Mouse (Mus musculus) embryo, embryonic 10.5 days (tissue): ENCODE measurements at regions not wholly inside any gene's neighbourhood (a gene's known extent, or its start where the extent isn't known, plus 50 kb on each side); places are given as distances from the start of the nearest gene placed in this dataset.

Experiments
- DNase-seq: peaks from one replicate; pipeline ENCODE4 v3.0.0-alpha.2; 2015; ENCODE audit warnings: low spot score

DNA sequence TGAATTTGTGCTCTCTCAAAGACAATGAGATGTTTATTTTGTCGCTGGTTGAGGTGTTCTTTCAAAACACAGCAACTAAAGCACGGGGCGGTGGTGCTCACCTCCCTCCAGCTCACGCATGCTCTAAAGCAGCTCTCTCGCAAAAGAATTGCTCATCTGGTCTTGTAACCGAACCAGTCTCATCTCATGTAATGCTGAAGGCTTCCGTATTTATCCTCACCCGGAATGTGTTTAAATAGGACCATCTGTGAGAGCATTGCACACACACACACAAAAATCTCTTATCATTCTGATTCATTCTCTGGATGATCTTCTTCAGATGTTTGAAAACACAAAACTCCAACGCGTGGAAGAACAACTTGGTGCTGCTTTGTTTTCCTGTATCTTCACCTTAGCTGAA, 138.4 kb downstream of the Irs2 start:
- DNase-seq: no peak

DNA sequence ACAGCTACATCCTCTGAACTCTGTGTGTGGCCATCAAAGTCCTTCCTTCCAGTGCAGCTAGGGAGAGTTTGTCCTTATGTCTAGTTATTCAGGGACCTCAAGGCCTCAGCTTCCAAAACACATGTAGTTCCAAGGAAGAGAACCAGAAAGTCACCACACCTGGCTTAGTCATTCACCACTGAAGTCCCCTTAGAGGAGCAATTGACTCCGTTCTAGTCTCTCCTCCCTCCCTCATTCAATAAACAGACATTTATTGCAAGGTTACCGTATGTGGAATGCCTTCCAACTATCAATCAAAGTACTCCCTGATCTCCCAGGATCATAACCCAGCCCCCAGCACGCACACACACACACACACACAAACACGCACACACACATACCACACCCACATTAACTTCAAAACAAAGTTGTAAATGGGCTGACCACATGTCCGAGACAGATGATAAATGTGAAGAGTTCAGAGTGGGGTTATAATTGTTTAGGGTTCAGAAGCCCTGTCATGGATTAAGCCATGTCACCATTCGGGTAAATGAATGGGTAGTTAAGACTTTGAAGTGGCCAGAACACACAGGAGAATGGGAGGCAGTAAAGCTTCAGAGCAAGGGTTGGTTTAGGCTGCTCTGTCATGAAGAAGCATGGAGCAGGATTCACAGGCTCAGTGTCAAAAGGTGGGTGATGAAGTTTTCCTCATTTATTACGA, 141.4 kb downstream of the Irs2 start:
- peak; percentile 39 for DNase-seq

DNA sequence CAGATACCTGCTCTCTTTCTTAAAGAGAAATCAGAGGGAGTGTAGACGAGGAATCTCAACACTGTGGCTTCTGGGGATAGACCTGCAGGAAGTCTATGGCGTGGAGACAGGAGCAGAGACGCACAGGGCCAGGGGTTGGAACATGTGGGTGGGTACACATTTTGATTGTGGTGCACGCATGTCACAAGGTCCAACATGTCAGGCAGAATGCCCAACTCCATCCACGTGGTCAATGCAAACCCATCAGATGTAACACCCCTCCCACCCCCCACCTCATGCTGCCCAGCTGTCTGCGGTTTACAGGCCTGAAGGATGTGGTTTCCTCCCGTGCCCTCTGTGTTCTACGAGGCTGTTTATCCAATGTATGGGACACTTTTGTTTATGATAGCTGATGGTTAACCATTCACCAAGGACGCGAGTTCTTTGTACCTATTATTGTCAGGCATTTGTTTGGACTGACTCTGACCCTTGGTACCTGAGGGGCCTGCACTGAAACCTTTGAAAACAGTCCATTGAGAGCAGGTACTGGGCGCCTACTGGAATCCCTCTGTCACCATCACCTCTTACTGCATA, 142.2 kb downstream of the Irs2 start:
- no peak for DNase-seq

DNA sequence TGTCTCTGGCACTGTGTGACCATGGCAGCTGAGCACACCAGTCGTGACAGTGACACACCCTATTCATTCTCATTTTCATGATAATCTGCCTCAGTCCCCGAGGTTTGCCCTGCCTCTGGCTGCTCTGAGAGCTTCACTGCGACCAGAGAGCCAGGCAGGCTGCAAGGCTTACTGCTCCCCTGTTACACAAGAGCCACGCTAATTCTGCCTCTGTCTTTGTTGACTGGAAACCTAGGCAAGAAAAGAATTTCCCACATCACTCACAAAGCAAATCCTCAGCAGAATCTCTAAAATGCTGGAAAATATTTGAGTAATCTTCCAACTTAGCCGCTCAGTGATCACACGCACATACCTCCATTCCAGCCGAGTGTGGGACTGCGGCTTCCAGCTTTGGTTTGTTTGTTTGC, 142.8 kb downstream of the Irs2 start:
- peak; percentile 23 for DNase-seq

DNA sequence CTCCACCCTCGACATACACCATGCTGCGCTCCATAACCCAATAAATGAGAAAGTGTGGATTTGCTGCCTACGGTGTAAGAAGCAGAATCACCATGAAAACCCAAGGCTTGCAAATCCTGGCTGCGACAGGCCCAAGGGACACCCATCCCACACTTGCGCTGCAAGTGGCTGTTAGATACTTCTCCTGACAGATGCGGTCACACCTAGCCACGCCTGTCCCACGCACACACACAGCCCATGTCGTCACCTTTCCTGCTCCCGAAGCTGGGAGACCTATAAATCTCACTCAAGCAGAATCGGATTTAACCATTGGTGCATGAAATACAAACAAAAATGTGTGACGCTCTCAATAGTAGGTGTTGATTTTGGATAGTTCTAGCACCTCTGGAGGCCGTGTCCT, 145.8 kb downstream of the Irs2 start:
- no peak for DNase-seq

DNA sequence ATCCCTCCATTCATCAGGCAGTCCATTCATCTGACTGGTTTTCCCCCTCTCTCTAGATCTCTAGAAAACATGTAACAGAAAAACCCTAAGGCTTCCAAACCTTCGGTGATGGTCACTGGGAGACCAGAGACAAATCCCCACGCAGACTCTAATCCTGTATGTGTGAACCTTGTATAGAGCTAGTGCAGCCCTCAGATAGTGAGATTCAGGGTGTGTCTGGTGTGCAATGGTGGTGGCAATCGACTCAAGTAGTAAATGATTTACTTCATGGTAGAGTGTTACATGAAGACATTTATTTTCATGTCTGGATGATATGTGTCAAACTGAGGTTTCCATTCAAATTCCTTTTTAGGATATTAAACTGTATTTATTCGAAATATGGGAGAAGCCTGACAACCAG, 147.4 kb downstream of the Irs2 start:
- DNase-seq: no peak

DNA sequence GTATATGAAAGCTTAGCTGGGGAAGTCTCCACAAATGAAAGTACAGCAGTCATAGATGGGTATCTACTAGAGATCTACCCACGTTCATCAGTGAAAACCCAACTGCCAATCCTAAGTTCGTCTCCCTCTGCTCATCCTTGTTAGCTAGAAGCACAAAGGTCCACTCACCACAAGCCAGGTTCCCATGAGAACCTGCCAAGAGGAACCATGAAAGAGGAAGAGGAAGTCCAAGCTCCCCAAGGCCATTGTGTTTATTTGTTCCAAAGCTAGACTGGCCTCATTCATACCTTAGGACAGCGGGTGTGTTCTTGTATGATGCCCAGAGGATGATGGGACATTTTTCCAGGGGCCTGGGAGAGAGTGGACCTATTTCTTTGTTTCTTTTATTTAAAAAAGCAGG, 150.4 kb downstream of the Irs2 start:
- DNase-seq: no peak

DNA sequence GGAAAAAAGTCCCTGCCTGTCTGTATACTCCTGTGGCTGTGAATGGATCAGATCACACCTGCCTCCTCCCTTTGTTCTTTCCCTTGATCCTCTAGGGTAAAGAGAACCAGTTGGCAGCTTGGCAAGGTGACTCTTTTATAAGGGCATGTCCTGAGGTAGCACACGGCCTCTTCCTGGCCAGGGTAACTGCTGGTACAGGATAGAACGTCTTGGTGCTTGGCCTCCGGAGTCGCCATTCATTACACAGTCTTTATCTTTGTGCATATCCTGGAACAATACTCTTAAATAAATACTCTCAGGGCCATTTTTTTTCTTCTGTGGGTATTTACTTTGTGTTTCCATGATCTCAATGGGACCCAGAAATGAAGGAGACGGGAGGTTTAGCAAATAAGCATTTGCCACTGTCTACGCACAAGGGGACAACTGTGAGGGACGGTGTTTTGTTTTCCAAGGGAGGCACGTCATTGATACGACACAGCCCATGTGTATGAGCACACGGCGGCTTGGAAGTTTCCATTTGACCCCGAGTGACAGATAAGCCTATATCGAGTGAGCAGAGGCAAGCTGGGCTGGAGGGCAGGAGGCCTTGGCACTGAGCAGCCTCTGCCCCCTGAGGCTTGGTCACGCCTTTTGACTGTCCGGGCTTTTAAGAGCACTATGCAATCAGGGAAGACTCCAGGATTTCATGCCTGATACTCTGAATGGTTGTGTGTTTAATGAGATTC, 151.1 kb downstream of the Irs2 start:
- DNase-seq: no peak

DNA sequence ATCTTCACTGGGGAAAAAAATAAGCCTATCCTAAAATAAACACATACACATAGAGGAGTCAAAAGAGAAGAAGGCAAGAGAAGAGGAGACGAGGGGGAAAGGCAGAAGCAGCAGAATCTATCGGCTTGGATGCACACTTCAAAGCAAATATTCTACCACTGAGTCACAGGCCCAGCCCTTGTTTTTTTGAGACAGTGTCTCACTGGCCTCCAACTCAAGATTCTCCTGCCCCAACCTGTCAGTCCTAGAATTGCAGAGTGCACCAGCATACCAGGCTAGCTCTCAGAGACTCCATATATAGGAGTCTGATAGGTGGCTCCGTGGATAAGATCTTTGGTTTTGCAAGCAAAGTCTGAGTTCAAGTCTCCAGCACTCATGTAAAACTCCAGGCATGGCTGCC, 152.6 kb downstream of the Irs2 start:
- DNase-seq: no peak

DNA sequence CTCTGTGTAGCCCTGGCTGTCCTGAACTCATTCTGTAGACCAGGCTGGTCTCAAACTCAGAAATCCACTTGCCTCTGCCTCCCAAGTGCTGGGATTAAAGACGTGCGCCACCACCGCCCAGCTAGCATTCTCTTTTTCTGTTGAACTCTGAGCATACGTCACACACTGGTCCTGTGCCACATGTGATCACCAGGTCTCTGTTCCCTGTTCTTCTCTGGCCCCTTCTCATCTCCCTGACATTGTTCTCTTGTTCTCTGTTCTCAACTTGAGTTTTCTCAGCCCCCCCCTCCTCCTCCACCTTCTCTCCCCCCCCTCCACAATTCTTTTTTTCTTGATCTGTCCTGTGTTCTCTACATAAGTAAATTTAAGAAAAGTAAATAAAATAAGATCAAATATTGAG, 153.1 kb downstream of the Irs2 start:
- DNase-seq: no peak

DNA sequence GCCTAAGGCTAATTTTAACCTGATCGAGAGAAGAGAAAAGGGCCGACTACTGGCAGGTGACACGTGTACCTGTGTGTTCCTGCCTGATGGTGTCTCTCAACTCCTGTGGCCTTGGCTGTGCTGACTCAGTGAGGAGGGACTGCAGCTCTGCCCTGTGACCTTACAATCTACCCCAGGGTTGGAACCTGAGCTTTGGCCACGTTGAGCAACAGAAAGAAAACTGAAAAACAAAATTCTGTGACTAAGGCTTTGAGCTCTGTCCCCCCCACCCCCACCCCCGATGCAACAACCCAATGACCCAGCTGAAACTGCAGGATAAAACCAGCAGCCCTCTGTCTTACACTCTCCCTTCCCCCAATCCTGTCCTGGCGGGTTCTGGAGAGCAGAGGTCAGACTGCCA, 153.7 kb downstream of the Irs2 start:
- DNase-seq: no peak

DNA sequence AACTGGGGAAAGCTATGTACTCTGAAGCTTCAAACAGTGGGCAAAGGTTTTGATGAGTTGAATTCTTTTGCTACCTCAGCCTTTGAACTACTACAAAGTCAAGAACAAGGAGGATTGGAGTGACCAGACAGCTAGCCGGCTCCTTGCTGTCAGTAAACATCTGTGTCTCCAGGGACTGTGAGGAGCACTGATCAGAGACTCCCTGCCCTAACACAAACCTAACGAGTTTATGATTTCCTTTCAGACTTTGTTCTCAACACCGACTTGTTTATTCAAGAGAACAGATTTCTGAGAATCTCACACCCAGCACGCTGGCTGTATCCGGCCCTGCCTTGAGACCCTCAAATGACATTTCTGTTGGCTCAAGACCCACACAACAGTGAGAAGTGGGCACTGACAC, 154.4 kb downstream of the Irs2 start:
- no peak for DNase-seq

DNA sequence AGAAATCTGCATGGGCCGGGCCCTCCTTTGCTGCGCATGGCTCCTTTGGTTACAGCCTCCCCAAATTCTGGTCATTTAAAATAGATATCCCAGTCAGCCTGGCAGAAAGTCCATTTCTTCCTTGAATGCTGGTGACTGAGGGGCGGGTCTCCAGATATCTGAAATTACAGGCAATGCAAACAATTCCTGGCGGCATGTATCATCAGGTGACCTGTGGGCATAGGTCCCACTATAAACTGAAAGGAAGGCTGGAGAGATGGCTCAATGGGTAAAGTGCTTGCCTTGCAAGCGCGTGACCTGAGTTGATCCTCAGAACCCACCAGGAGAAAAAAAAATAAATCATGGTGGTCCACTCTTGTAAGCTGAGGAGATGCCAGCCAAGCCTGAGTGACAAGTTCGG, 158.3 kb downstream of the Irs2 start:
- no peak for DNase-seq

DNA sequence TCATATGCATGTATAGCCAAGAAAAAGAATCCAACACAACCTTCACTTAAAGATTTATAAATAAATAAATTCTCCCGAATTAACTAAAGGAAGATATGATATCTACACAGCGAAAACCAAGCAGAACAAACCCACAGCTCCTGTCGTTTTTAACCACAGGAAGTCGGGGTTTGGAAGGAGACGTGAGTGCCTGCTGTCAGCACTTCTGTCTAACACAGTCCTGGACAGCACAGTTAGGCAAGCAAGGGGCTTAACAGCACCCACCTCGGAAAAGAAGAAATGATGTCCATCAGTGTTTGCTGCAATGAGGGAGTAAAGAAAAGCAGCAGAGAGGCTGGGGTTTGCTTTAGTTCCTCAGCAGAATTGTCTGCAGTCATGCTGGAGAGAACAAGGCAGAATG, 162.7 kb downstream of the Irs2 start:
- DNase-seq: no peak

DNA sequence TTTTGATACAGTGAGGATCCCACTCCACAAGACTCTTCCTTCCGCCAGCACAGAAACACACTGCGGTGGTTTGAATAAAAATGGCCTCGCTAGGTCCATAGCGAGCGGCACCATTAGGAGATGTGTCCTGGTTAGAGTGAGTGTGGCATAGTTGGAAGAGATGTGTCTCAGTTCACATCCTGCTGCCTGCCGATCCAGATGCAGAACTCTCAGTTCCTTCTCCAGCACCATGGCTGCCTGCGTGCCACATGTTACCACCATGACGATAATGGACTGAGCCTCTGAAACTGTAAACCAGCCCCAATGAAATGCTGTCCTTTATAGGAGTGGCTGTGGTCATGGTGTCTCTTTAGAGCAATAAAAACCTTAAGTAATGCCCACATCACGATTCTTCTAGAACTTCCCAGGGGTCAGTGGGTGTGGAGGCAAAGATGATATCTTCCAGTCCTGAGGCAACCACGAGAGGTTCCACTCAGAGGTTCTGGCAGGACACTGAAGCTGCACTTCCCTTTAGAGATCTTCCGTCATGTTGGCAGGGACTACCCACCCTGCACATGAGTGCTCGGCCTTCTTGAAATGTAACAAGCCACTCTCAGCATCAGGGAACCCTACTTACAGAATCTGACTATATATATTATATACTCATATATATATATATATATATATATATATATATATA, 167.3 kb downstream of the Irs2 start:
- DNase-seq: no peak

DNA sequence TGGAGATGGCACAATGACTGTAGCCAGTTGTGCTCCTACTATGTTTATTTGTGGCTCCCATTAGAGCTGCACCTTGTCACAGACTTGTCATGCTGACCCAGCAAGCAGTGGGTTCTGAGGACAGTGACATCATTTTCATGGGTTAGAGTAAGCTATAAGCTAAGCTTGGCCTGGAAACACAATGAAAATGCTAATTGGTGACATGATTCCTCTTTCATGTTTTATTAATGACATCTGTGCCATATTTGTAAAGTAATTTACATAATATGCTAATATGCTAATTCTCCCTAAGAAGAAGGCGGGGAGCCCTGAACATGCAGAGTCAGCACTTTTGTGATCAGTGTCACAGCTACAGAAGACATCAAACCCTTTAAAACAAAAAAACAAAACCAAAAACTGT, 168.2 kb downstream of the Irs2 start:
- DNase-seq: no peak

DNA sequence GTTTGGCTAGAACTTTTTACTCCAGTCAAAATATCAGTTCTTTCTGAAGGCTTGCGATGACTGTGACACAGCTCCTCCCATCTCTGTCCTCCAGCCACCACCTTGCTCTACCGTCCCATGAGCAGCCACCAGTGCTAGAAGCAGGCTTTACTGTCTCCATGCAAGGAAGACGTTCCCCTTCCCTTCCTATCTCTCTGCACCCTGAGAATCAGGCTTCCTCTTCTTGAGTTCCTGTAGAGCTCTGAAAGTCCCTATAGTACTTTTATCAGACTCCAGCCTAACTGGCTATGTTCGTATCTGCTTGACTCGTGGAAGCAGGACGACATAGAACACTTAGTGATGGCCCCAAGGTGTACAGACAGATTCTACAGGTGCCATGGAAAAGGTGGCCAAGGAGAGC, 173.2 kb downstream of the Irs2 start:
- no peak for DNase-seq

DNA sequence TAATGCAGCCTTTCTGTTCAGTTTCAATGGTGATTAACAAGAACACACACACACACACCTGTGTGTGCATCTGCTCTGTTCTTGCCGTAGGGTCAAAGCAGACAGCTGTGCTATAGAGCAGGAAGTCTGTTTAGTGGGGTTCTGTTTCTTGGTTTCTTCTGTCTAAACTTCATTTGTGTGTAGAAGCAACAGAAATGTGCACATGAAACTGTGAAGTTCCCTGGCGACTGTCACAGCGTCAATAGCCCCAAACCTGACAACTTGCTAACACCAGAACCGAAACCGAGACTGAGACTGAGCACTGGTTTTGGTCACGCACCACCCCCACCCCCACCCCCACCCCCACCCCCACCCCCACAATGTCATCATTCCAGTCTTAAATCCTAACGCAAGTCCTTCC, 176.4 kb downstream of the Irs2 start:
- no peak for DNase-seq

DNA sequence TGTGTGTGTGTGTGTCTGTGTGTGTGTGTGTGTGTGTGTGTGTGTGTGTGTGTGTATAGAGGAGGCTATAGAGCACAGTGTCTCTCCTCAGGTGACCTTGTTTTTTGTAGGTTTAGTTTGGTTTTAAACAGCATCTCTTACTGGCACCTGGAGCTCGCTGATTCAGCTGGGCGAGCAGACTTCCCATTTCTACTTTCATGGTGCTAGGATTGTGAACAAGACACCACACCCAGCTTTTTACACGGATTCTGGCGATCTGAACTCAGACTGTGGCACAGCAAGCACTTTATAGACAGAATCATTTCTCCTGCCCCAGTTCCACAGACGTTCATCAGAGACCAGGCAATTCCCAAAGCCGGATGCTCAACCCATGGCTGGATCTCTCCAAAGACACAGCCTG, 177.0 kb downstream of the Irs2 start:
- DNase-seq: no peak

DNA sequence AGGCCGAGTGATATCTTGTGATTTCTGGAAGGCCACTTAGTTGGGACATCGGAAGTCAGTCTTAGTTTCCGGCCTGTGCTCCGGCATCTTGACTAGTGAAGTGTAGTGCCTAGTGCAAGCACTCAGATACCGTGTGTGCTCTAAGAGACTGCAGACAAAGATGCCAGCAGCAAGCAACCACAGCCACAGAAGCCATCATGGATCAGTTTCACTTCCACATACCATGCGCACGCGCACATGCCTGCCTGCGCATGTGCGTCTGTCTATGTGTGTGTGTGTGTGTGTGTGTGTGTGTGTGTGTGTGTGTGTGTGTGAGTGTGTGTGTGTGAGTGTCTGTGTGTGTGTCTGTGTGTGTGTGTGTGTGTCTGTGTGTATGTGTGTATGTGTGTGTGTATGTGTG, 177.4 kb downstream of the Irs2 start:
- no peak for DNase-seq

DNA sequence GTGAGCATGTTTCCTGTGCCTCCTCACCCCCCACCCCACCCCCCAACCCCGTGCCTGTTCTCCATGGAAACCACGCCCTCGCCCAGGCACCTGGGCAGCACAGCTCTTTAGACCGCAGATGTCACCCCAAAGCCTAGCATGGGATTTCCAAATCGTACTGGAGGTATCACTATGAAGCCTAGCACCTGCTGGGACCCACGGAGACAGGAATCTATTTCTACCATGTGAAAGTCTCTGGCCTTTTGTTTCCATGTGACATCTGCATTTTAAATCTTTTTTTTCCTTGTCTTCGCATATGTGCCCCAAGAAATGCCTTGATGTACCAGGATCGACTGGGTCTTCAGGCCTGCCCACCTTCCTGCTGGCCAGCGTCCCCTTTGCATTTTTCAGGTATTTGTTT, 179.7 kb downstream of the Irs2 start:
- DNase-seq: no peak

DNA sequence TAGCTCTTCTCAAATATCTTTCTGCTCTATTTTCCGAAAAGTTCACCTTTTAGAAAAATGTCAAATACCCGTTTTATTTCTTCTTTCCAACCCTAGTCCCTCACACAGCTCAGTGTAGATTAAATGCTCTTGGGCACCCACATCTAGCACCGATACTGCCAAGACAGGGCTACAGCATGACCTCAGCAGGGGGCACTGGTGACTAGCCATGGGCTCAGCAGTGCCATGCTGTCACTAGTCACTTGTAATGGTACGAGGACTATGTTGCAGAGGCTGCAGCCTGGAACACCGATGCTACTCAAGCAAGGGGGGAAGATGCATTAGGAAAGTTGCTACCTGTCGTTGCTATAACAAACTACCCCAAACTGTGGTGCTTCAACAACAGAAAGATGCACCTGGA, 180.7 kb downstream of the Irs2 start:
- DNase-seq: no peak

DNA sequence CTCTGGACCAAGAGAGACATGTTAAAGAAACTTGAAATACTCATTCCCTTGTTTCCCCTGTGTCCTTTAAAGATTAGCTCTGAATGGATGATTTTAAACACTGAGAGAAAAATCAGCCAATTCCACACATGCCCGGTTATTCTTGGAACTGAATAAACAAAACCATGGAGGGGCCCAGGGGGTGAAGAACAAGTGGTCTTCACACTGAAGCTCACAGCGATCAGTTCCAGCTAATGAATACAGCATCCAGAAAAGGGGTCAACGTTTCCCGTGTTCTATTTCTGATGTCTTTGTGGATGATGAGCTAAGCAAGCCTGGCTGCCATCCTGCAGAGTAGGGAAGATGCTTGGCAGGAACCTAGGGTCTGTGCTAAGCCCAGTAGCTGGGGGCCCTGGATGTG, 182.3 kb downstream of the Irs2 start:
- DNase-seq: no peak
